Mouse (Mus musculus) stomach, postnatal 0 days (tissue): ENCODE measurements around the gene Ptpn9. TPM values are rescaled to one million over a fixed set of nuclear protein-coding genes. Genes with fewer than 3 reads are reported as not detected.

Experiments used
- ATAC-seq: fragments of 200-750 bp; cut with Nextera tagmentation; 2 replicates; pipeline ENCODE4 v1.8.0; 2017; ENCODE audit not compliant: low FRiP score, low TSS enrichment
- DNase-seq: peaks from one replicate; pipeline ENCODE4 v3.0.0-alpha.2; 2016; ENCODE audit warnings: low spot score
- H3K27ac ChIP-seq: fragments of 300-500 bp; sonication (generic); replicated peaks from 2 replicates; pipeline ENCODE4 v1.5.1; 2014; ENCODE audit warnings: mild to moderate bottlenecking, control low read depth
- H3K27me3 ChIP-seq: fragments of 300-500 bp; sonication (generic); 2 replicates; pipeline ENCODE4 v1.6.1; 2014; ENCODE audit warnings: low read length; ENCODE audit not compliant: control insufficient read depth, insufficient read depth
- H3K36me3 ChIP-seq: fragments of 300-500 bp; sonication (generic); 2 replicates; pipeline ENCODE4 v1.6.1; 2014; ENCODE audit warnings: low read length, mixed read lengths; ENCODE audit not compliant: control insufficient read depth, insufficient read depth
- H3K4me1 ChIP-seq: fragments of 300-500 bp; sonication (generic); replicated peaks from 2 replicates; pipeline ENCODE4 v1.6.1; 2014; ENCODE audit warnings: antibody characterized with exemption; ENCODE audit not compliant: control insufficient read depth, insufficient read depth
- H3K4me2 ChIP-seq: fragments of 300-500 bp; sonication (generic); replicated peaks from 2 replicates; pipeline ENCODE4 v1.6.1; 2014; ENCODE audit warnings: low read depth, mild to moderate bottlenecking, control low read depth, moderate library complexity
- H3K4me3 ChIP-seq: fragments of 300-500 bp; sonication (generic); 2 replicates; pipeline ENCODE4 v1.5.1; 2014; ENCODE audit warnings: low read depth, low read length, control low read depth
- H3K9ac ChIP-seq: fragments of 300-500 bp; sonication (generic); 2 replicates; pipeline ENCODE4 v1.6.1; 2014; ENCODE audit warnings: mild to moderate bottlenecking, low read length, control low read depth, mixed read lengths
- H3K9me3 ChIP-seq: fragments of 300-500 bp; sonication (generic); 2 replicates; pipeline ENCODE4 v1.6.1; 2016; ENCODE audit warnings: low read length; ENCODE audit not compliant: control insufficient read depth
- CTCF ChIP-seq: IDR thresholded peaks from 2 replicates; pipeline ENCODE4 v1.5.1; 2016; ENCODE audit warnings: antibody characterized with exemption, low read depth, mild to moderate bottlenecking, moderate library complexity
- EP300 ChIP-seq: optimal IDR thresholded peaks from 2 replicates; pipeline ENCODE3; 2016; ENCODE audit warnings: antibody characterized with exemption
- WGBS: fragments of 180-500 bp; shearing (Covaris S2); extraction: QIAGEN DNeasy Blood & Tissue Kit; methylation state at CpG from one replicate; pipeline ENCODE4 v1.1.7; 2014; 5-methylcytosine and 5-hydroxymethylcytosine counted together
- polyA plus RNA-seq: library from polyadenylated mRNA; unstranded; fragments of >200 nt; fragmentation: Nextera tagmentation; extraction: Ambion mirVana; gene quantifications from 2 replicates; pipeline ENCODE4 v1.2.1, GENCODE M21; 2015

The Ptpn9 gene
- polyA plus RNA-seq, 1 experiment from 2014 or later = 11.4 TPM

DNA sequence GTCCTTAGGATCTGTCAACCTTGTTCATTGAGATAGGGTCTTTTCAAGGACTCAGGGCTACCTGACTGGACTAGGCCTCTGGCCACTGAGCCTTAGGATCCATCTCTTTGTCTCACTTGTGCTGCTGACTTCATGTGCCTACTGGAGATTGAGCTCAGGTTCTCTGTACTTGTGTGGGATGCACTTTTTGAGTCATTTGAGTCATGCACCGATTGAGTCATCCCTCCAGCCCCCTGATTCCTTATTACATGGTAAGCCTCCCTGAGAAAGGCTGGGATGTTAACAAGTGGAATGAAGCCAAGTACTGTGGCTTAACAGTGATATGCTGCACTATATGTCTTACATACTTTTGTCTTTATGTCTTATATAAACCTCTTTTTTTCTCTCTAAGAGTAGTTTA, 37.0 kb downstream of the Ptpn9 start:
- 61% methylated on average over 1 of the region's 1 CpGs for WGBS
- DNase-seq (no peak), ATAC-seq (no peak)
- no peak overlapping the region for H3K27ac ChIP-seq
- no peaks in the 10 kb centered on the region for H3K9me3 ChIP-seq
- H3K4me1 ChIP-seq = no peaks in the 10 kb centered on the region
- peaks cover 8% of the 10 kb centered on the region; the same call in 1 of the 2 replicates for H3K36me3 ChIP-seq
- no peak overlapping the region for H3K4me2 ChIP-seq
- no peak overlapping the region for H3K9ac ChIP-seq
- H3K4me3 ChIP-seq = no peak overlapping the region
- no peak for TF ChIP-seq CTCF
- no peak for TF ChIP-seq EP300
- no peaks in the 10 kb centered on the region for H3K27me3 ChIP-seq

DNA sequence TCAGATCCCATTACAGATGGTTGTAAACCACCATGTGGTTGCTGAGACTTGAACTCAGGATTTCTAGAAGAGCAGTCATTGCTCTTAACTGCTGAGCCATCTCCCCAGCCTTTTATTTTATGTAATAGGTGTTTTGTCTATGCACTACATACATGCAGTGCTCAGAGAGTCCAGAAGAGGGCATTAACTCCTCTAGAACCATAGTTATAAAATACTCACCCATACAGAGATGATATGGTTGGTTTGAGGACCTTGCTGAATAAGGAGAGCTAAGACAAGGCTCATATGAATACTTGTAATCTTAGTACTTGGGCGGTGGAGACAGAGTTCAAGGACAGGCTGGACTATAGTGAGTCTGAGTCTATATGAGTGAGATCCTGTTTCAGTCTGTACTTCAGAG, 61.5 kb downstream of the Ptpn9 start:
- H3K36me3 ChIP-seq = peaks cover 4% of the 10 kb centered on the region; the same call in 1 of the 2 replicates
- ATAC-seq = peak; percentile 47; the same call in 1 of the 2 replicates

DNA sequence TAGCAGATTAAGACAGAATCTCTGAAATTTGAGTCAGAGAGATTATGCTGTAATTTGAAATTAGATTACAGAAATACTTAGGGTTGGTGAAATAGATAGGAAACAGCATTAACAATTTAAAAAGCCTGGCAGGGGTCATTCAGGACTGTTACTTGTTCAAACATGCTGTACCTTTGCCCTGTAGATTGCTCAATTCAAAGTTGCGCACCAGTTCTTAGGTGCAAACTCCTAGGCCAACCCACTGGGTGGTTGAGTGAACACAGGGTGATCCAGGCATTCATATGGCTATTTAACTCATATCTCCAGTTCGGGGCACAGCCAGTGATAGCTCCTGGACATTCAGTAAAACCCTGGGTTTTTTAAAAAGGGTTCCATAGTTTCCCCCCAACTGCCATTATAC, 69.4 kb downstream of the Ptpn9 start:
- WGBS = 84% methylated on average over 2 of the region's 2 CpGs
- TF ChIP-seq CTCF = no peak
- TF ChIP-seq EP300 = no peak
- H3K4me2 ChIP-seq = no peak overlapping the region
- H3K27me3 ChIP-seq = no peaks in the 10 kb centered on the region
- peaks cover 4% of the 10 kb centered on the region; the same call in 1 of the 2 replicates for H3K36me3 ChIP-seq
- H3K9me3 ChIP-seq = no peaks in the 10 kb centered on the region
- H3K9ac ChIP-seq = no peak overlapping the region
- ATAC-seq (no peak), DNase-seq (no peak)
- H3K4me1 ChIP-seq = no peaks in the 10 kb centered on the region
- H3K27ac ChIP-seq = no peak overlapping the region
- no peak overlapping the region for H3K4me3 ChIP-seq

More for the DNA sequence above, 61.5 kb downstream of the Ptpn9 start:
- H3K27me3 ChIP-seq = no peaks in the 10 kb centered on the region
- H3K9me3 ChIP-seq = no peaks in the 10 kb centered on the region
- H3K4me1 ChIP-seq = no peaks in the 10 kb centered on the region
- 65% methylated on average over 1 of the region's 1 CpGs for WGBS
- H3K9ac ChIP-seq = no peak overlapping the region
- H3K4me2 ChIP-seq = no peak overlapping the region
- H3K4me3 ChIP-seq = no peak overlapping the region
- H3K27ac ChIP-seq = no peak overlapping the region
- DNase-seq = peak; percentile 30
- TF ChIP-seq CTCF (peak; percentile 79), EP300 (no peak)

DNA sequence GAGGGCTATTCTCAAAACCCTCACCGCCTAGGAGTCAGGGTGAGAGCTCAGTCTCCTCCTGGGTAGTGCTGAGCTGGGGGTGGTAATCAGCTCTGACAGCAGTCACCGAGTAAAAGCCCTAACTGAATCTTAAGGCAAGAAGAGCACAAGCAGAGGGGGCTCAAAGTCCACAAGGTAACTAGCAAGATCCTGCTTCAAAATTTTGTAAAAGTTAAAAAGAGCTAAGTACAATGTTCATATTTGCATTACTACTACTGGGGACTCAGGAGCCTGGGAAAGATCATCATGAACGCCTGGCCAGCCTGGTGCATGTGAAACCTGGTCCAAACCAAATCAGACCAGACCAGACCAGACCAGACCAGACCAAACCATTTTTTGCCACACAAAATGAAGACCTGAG, 73.5 kb downstream of the Ptpn9 start:
- Histone ChIP-seq H3K4me2 (no peak overlapping the region), H3K9me3 (no peaks in the 10 kb centered on the region), H3K36me3 (no peaks in the 10 kb centered on the region), H3K9ac (no peak overlapping the region), H3K4me1 (no peaks in the 10 kb centered on the region), H3K27ac (no peak overlapping the region), H3K27me3 (no peaks in the 10 kb centered on the region), H3K4me3 (no peak overlapping the region)
- 57% methylated on average over 3 of the region's 3 CpGs for WGBS
- no peak for ATAC-seq
- DNase-seq = no peak
- no peak for TF ChIP-seq EP300
- TF ChIP-seq CTCF = no peak

DNA sequence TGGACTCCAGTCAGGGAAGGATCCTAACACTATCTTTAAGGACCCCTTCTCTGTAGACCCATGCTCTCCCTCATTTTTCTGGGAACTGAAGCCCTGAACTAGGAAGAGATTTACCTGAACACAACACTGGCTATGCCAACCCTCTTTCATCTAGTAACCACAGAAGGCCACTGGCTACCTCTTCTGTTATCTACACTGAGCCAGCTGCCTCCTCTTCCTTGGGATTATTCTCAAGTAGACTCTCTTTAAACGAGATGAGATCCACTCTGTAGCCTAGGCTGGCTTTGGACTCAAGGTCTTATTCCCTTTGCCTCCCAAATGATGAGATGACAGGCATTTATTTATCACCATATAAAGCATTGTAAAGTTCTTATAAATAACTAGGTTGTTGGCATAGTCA, 75.5 kb downstream of the Ptpn9 start:
- H3K27me3 ChIP-seq = no peaks in the 10 kb centered on the region

DNA sequence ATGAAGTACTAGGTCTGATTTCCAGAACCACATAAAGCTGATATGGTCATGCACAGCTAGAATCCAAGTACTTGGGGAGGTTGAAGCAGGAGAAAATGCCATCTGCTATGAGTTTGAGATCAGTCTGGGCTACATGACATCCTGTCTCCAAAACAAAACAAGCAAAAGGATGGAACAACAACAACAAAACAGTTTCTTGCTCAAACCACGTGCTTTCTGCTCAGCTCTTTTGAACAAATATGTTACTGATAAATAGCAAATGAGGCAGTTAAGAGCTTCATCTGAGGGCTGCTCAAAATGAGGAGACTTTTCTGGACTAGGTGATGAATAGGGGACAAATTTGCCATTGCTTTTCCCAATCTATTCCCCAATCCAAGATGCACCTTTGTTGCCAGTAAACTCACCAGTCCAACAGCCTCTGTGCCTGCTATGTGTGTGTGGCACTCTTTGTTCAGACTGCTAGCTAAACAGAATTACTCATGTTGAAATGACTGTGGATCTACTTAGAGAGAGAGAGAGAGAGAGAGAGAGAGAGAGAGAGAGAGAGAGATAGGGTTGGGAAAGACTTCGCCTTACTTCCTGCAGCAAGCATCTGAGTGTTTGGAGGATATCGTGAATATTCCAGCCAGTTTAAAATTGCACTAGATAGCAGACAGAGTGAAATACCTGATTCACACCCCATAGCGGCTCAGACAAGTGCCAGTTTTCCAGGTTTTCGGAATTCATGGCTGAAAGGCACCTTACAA, 76.2 kb downstream of the Ptpn9 start:
- WGBS = 10% methylated on average over 5 of the region's 5 CpGs
- H3K27ac ChIP-seq = peak overlapping the region; percentile 59; the same call in 1 of the 2 replicates
- H3K9me3 ChIP-seq = no peaks in the 10 kb centered on the region
- H3K4me1 ChIP-seq = peaks cover 2% of the 10 kb centered on the region; the same call in 1 of the 2 replicates
- H3K4me2 ChIP-seq = peak overlapping the region; percentile 91
- DNase-seq (peak; percentile 15), ATAC-seq (no peak)
- H3K4me3 ChIP-seq = peak overlapping the region; percentile 77
- no peak for TF ChIP-seq CTCF
- TF ChIP-seq EP300 = no peak
- H3K36me3 ChIP-seq = no peaks in the 10 kb centered on the region
- no peaks in the 10 kb centered on the region for H3K27me3 ChIP-seq
- peak overlapping the region; percentile 72 for H3K9ac ChIP-seq

More for the DNA sequence above, 75.5 kb downstream of the Ptpn9 start:
- no peaks in the 10 kb centered on the region for H3K36me3 ChIP-seq
- H3K4me3 ChIP-seq = no peak overlapping the region
- H3K9me3 ChIP-seq = no peaks in the 10 kb centered on the region
- peaks cover 2% of the 10 kb centered on the region; the same call in 1 of the 2 replicates for H3K4me1 ChIP-seq
- ATAC-seq (no peak), DNase-seq (no peak)
- H3K9ac ChIP-seq = no peak overlapping the region
- no peak for TF ChIP-seq EP300
- no peak for TF ChIP-seq CTCF
- no peak overlapping the region for H3K4me2 ChIP-seq
- no peak overlapping the region for H3K27ac ChIP-seq
- 33% methylated on average over 1 of the region's 1 CpGs for WGBS
